Comparison of ENCODE assay signal across 8 mouse cellular contexts in the genomic region with DNA sequence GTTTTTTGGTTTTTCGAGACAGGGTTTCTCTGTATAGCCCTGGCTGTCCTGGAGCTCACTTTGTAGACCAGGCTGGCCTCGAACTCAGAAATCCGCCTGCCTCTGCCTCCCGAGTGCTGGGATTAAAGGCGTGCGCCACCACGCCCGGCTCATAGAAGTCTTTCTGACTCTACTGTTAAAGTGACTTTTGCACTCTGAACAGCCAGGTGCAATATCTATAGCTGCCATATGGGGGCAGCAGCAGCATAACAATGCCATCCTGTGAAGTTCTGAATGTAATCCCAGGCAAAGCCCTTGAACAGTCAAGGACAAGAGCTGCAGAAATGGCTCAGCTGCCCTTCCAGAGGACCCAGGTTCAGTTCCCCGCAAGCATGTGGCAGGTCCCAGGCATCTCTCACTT. TPM values are rescaled to one million over a fixed set of nuclear protein-coding genes. Genes with fewer than 3 reads are reported as not detected.
A peak's percentile ranks its signal among the peaks of the same experiment; 100 is the strongest.
DNase-seq lines count a peak whose midpoint lies in the region; ATAC-seq and TF ChIP-seq lines count a peak whose summit lies in the region.
"Not testable (repeated sequence)": the region's sequence is repeated elsewhere in the genome, so short reads cannot be mapped to it uniquely, and the experiment has no call there.

No protein-coding gene starts in this region.

- H3K9ac ChIP-seq in forebrain, embryonic 11.5 days (ENCODE audit: low read length); kidney, embryonic 16.5 days (replicated peaks; ENCODE audit: low read length); liver, adult 2 months (ENCODE audit: low read depth, low read length); neural tube, embryonic 11.5 days (ENCODE audit: low read length); stomach, postnatal 0 days (ENCODE audit: low read length): not testable (repeated sequence)
- H3K9ac ChIP-seq in heart, embryonic 14.5 days (ENCODE audit: low read length): peak overlapping the region; percentile 69

- not testable (repeated sequence) for H3K4me2 ChIP-seq in forebrain, embryonic 11.5 days (ENCODE audit: low read depth, low read length, severe bottlenecking); kidney, embryonic 16.5 days (replicated peaks; ENCODE audit: low read depth, low read length); neural tube, embryonic 11.5 days (ENCODE audit: low read depth); stomach, postnatal 0 days (replicated peaks; ENCODE audit: low read depth)
- peak overlapping the region; percentile 88 for H3K4me2 ChIP-seq in heart, embryonic 14.5 days (ENCODE audit: low read length)

- H3K36me3 ChIP-seq in forebrain, embryonic 11.5 days (ENCODE audit: control insufficient read depth, insufficient read depth, low read length); kidney, embryonic 16.5 days (ENCODE audit: insufficient read depth, low read length); liver, adult 2 months (ENCODE audit: control insufficient read depth, insufficient read depth, low read length); neural tube, embryonic 11.5 days (ENCODE audit: control insufficient read depth, insufficient read depth, low read length); stomach, postnatal 0 days (ENCODE audit: control insufficient read depth, insufficient read depth, low read length): not testable (repeated sequence)
- peaks cover 48% of the 10 kb centered on the region for H3K36me3 ChIP-seq in heart, embryonic 14.5 days (ENCODE audit: control insufficient read depth, insufficient read depth, low read length)

- not testable (repeated sequence) for TF ChIP-seq POLR2A in liver, adult 2 months (IDR thresholded peaks at IDR 0.05; ENCODE audit: extremely low read depth, insufficient read depth, low read length)

- TF ChIP-seq EP300 in stomach, postnatal 0 days (optimal IDR thresholded peaks at IDR 0.05): not testable (repeated sequence)

- WGBS in forebrain, embryonic 11.5 days: 41% methylated on average over 7 of the region's 9 CpGs
- 19% methylated on average over 7 of the region's 9 CpGs for WGBS in heart, embryonic 14.5 days
- 35% methylated on average over 7 of the region's 9 CpGs for WGBS in kidney, embryonic 16.5 days
- 13% methylated on average over 8 of the region's 9 CpGs for WGBS in liver, adult 2 months
- 39% methylated on average over 7 of the region's 9 CpGs for WGBS in neural tube, embryonic 11.5 days
- WGBS in stomach, postnatal 0 days: 33% methylated on average over 8 of the region's 9 CpGs

- not testable (repeated sequence) for H3K27me3 ChIP-seq in forebrain, embryonic 11.5 days (ENCODE audit: control insufficient read depth, insufficient read depth, low read length); heart, embryonic 14.5 days (ENCODE audit: control insufficient read depth, insufficient read depth, low read length); kidney, embryonic 16.5 days (ENCODE audit: insufficient read depth, low read length); liver, adult 2 months (ENCODE audit: control insufficient read depth, insufficient read depth, low read length); neural tube, embryonic 11.5 days (ENCODE audit: control insufficient read depth, insufficient read depth, low read length); stomach, postnatal 0 days (ENCODE audit: control insufficient read depth, insufficient read depth, low read length)

- H3K4me3 ChIP-seq in forebrain, embryonic 11.5 days (ENCODE audit: low read depth, low read length); heart, embryonic 14.5 days (ENCODE audit: control insufficient read depth in 1 of 2, insufficient read depth in 1 of 2, low read depth in 1 of 2, low read length in 2 of 2); kidney, embryonic 16.5 days (ENCODE audit: low read length); liver, adult 2 months (ENCODE audit: insufficient read depth, low read depth, low read length); neural tube, embryonic 11.5 days (ENCODE audit: low read depth, low read length); stomach, postnatal 0 days (ENCODE audit: low read depth, low read length): not testable (repeated sequence)

- peak; percentile 37 for DNase-seq in brain, embryonic 18.5 days (ENCODE audit: low read depth, low spot score)
- DNase-seq in forebrain, embryonic 11.5 days (ENCODE audit: low spot score): peak; percentile 82
- peak; percentile 70 for DNase-seq in liver, adult 2 months (ENCODE audit: extremely low read depth, low read depth, low spot score)
- DNase-seq in neural tube, embryonic 11.5 days (ENCODE audit: low spot score): peak; percentile 80
- DNase-seq in stomach, postnatal 0 days (ENCODE audit: low spot score): peak; percentile 84

- peak; percentile 55 for TF ChIP-seq CTCF in liver, adult 2 months (IDR thresholded peaks at IDR 0.05; ENCODE audit: low read depth, low read length)
- TF ChIP-seq CTCF in stomach, postnatal 0 days (IDR thresholded peaks at IDR 0.05; ENCODE audit: low read depth): peak; percentile 90

- peak; percentile 73 for ATAC-seq in CD4-positive, CD25-positive, alpha-beta regulatory T cell, adult 4 months
- ATAC-seq in forebrain, embryonic 11.5 days (replicated peaks; ENCODE audit: low FRiP score): peak; percentile 71
- not testable (repeated sequence) for ATAC-seq in heart, embryonic 14.5 days (ENCODE audit: insufficient number of reproducible peaks, insufficient read depth, low FRiP score, low read depth); neural tube, embryonic 11.5 days (ENCODE audit: insufficient read depth, low FRiP score, low TSS enrichment)
- ATAC-seq in kidney, embryonic 16.5 days (ENCODE audit: low FRiP score, low TSS enrichment): peak; percentile 52; the same call in 1 of the 2 replicates
- ATAC-seq in stomach, postnatal 0 days (ENCODE audit: low FRiP score, low TSS enrichment): peak; percentile 75

- not testable (repeated sequence) for H3K27ac ChIP-seq in forebrain, embryonic 11.5 days (ENCODE audit: low read depth, low read length); kidney, embryonic 16.5 days (ENCODE audit: low read length); liver, adult 2 months (replicated peaks; ENCODE audit: insufficient read depth, low read depth, low read length); neural tube, embryonic 11.5 days (ENCODE audit: low read depth, low read length); stomach, postnatal 0 days (replicated peaks)
- peak overlapping the region; percentile 41 to 100 for H3K27ac ChIP-seq in heart, embryonic 14.5 days (replicated peaks in 1 of 2; ENCODE audit: control insufficient read depth in 1 of 2, insufficient read depth in 1 of 2, low read depth in 2 of 2, low read length in 2 of 2)

- not testable (repeated sequence) for H3K79me2 ChIP-seq in liver, adult 2 months (ENCODE audit: control insufficient read depth, insufficient read depth, low read length)

- H3K4me1 ChIP-seq in forebrain, embryonic 11.5 days (replicated peaks; ENCODE audit: control insufficient read depth, insufficient read depth, low read length); liver, adult 2 months (ENCODE audit: control insufficient read depth, insufficient read depth, low read length); neural tube, embryonic 11.5 days (ENCODE audit: control insufficient read depth, insufficient read depth, low read length); stomach, postnatal 0 days (replicated peaks; ENCODE audit: control insufficient read depth, insufficient read depth): not testable (repeated sequence)
- peaks cover 7 to 43% of the 10 kb centered on the region in 2 experiments for H3K4me1 ChIP-seq in heart, embryonic 14.5 days (ENCODE audit: control insufficient read depth in 2 of 2, insufficient read depth in 2 of 2, low read length in 2 of 2)
- peaks cover 13% of the 10 kb centered on the region for H3K4me1 ChIP-seq in kidney, embryonic 16.5 days (ENCODE audit: insufficient read depth, low read length)

- H3K9me3 ChIP-seq in forebrain, embryonic 11.5 days (ENCODE audit: control insufficient read depth, low read length); heart, embryonic 14.5 days (ENCODE audit: control insufficient read depth, low read length); kidney, embryonic 16.5 days (ENCODE audit: low read length); neural tube, embryonic 11.5 days (ENCODE audit: control insufficient read depth, low read length); stomach, postnatal 0 days (ENCODE audit: control insufficient read depth, low read length): not testable (repeated sequence)

RNA-seq across cellular contexts. Expression of a gene that starts 6.7 kb away (rescaled TPM):
- polyA plus RNA-seq in CD4-positive, CD25-positive, alpha-beta regulatory T cell, adult 4 months (2017; shearing (Covaris generic)): 1 to 10 TPM; 2.0 to 5.2 TPM
- 3.5 and 4.3 TPM in 2 replicates for polyA plus RNA-seq in forebrain, embryonic 11.5 days (2014; fragmentation: Nextera tagmentation; extraction: Ambion mirVana)
- 238 and 249 TPM in 2 replicates for polyA plus RNA-seq in heart, embryonic 14.5 days (2014; fragmentation: Nextera tagmentation; extraction: Ambion mirVana)
- polyA plus RNA-seq in kidney, embryonic 16.5 days (2015; fragmentation: Nextera tagmentation; extraction: Ambion mirVana): 9.5 and 10.9 TPM in 2 replicates
- total RNA-seq in liver, adult 2 months (2014; rRNA removed): 0.20 and 0.28 TPM in 2 replicates
- not detected in 2 replicates for polyA plus RNA-seq in liver, adult 2 months (2012; rRNA removed)
- polyA plus RNA-seq in neural tube, embryonic 11.5 days (2014; fragmentation: Nextera tagmentation; extraction: Ambion mirVana): 5.9 and 6.0 TPM in 2 replicates
- 29.8 and 37.9 TPM in 2 replicates for polyA plus RNA-seq in stomach, postnatal 0 days (2015; fragmentation: Nextera tagmentation; extraction: Ambion mirVana)

RNA-seq across cellular contexts. Expression of a gene that starts 49.2 kb away (rescaled TPM):
- polyA plus RNA-seq in CD4-positive, CD25-positive, alpha-beta regulatory T cell, adult 4 months (2017; shearing (Covaris generic)): 100 to 1,000 TPM; 256 to 262 TPM
- 436 and 475 TPM in 2 replicates for polyA plus RNA-seq in forebrain, embryonic 11.5 days (2014; fragmentation: Nextera tagmentation; extraction: Ambion mirVana)
- polyA plus RNA-seq in heart, embryonic 14.5 days (2014; fragmentation: Nextera tagmentation; extraction: Ambion mirVana): 113 and 117 TPM in 2 replicates
- 258 and 286 TPM in 2 replicates for polyA plus RNA-seq in kidney, embryonic 16.5 days (2015; fragmentation: Nextera tagmentation; extraction: Ambion mirVana)
- total RNA-seq in liver, adult 2 months (2014; rRNA removed): 61.9 and 71.5 TPM in 2 replicates
- polyA plus RNA-seq in liver, adult 2 months (2012; rRNA removed): 17.5 and 28.1 TPM in 2 replicates
- 399 and 403 TPM in 2 replicates for polyA plus RNA-seq in neural tube, embryonic 11.5 days (2014; fragmentation: Nextera tagmentation; extraction: Ambion mirVana)
- polyA plus RNA-seq in stomach, postnatal 0 days (2015; fragmentation: Nextera tagmentation; extraction: Ambion mirVana): 60.2 and 60.5 TPM in 2 replicates

RNA-seq across cellular contexts. Expression of a gene that starts 49.3 kb away (rescaled TPM):
- 1 to 10 TPM; 8.1 to 10.0 TPM for polyA plus RNA-seq in CD4-positive, CD25-positive, alpha-beta regulatory T cell, adult 4 months (2017; shearing (Covaris generic))
- 25.2 and 28.2 TPM in 2 replicates for polyA plus RNA-seq in forebrain, embryonic 11.5 days (2014; fragmentation: Nextera tagmentation; extraction: Ambion mirVana)
- polyA plus RNA-seq in heart, embryonic 14.5 days (2014; fragmentation: Nextera tagmentation; extraction: Ambion mirVana): 46.2 and 47.9 TPM in 2 replicates
- polyA plus RNA-seq in kidney, embryonic 16.5 days (2015; fragmentation: Nextera tagmentation; extraction: Ambion mirVana): 34.1 and 34.2 TPM in 2 replicates
- total RNA-seq in liver, adult 2 months (2014; rRNA removed): 22.4 and 23.0 TPM in 2 replicates
- 5.3 and 6.3 TPM in 2 replicates for polyA plus RNA-seq in liver, adult 2 months (2012; rRNA removed)
- 26.5 and 27.0 TPM in 2 replicates for polyA plus RNA-seq in neural tube, embryonic 11.5 days (2014; fragmentation: Nextera tagmentation; extraction: Ambion mirVana)
- 26.4 and 29.0 TPM in 2 replicates for polyA plus RNA-seq in stomach, postnatal 0 days (2015; fragmentation: Nextera tagmentation; extraction: Ambion mirVana)
